Comparison of ENCODE assay signal across 30 mouse cellular contexts in genomic region chr1:31113466-31113865, GRCm38 (mm10).
DNase-seq lines count a peak whose midpoint lies in the region; ATAC-seq and TF ChIP-seq lines count a peak whose summit lies in the region.
"Had no signal": no experiment of that assay in that cellular context is flagged by ENCODE, and none has a peak within 500 bp of the region (broad histone marks: within the 10 kb centered on the region; RNA-seq: fewer than 3 reads in every experiment).

No protein-coding gene starts in this region.

- TF ChIP-seq POLR2A in kidney, adult 2 months (IDR thresholded peaks at IDR 0.05; ENCODE audit: low read depth, low read length) = no peak
- no peak for TF ChIP-seq POLR2A in liver, adult 2 months (IDR thresholded peaks at IDR 0.05; ENCODE audit: extremely low read depth, insufficient read depth, low read length)

- no peak for ATAC-seq in kidney, embryonic 16.5 days (ENCODE audit: low FRiP score, low TSS enrichment)
- ATAC-seq in liver, embryonic 11.5 days (replicated peaks; ENCODE audit: low FRiP score) = no peak
- no peak for ATAC-seq in granulocyte monocyte progenitor cell, adult 5-6 weeks (replicated peaks; ENCODE audit: poor library complexity, severe bottlenecking)
- ATAC-seq: forebrain, embryonic 16.5 days; hindbrain, embryonic 16.5 days; intestine, embryonic 15.5 days; Patski had no signal

- H3K79me2 ChIP-seq in liver, adult 2 months (ENCODE audit: control insufficient read depth, insufficient read depth, low read length) = no peaks in the 10 kb centered on the region

- H3K4me3 ChIP-seq in kidney, adult 2 months (ENCODE audit: insufficient read depth, low read depth, low read length) = no peak overlapping the region
- no peak overlapping the region for H3K4me3 ChIP-seq in kidney, embryonic 16.5 days (ENCODE audit: low read length)
- no peak overlapping the region for H3K4me3 ChIP-seq in liver, adult 2 months (ENCODE audit: insufficient read depth, low read depth, low read length)
- H3K4me3 ChIP-seq in liver, embryonic 11.5 days (ENCODE audit: low read depth, low read length) = no peak overlapping the region
- H3K4me3 ChIP-seq in brown adipose tissue, adult 24 weeks (ENCODE audit: insufficient read depth, low read depth, low read length) = no peak overlapping the region
- H3K4me3 ChIP-seq: embryonic facial prominence, embryonic 10.5 days; embryonic facial prominence, embryonic 13.5 days; erythroblast, embryonic 14.5 days; forebrain, embryonic 12.5 days; hindbrain, embryonic 12.5 days; intestine, embryonic 15.5 days had no signal

- peak; percentile 1 for DNase-seq in kidney, adult 2 months
- DNase-seq in liver, adult 2 months (ENCODE audit: extremely low read depth, low read depth, low spot score) = peak; percentile 75
- DNase-seq in liver, embryonic 11.5 days (ENCODE audit: low spot score) = no peak
- DNase-seq in adrenal gland, postnatal 14 days = peak; percentile 66
- DNase-seq in testis, postnatal 10 days (ENCODE audit: low spot score) = no peak
- DNase-seq: B cell, adult 2 months; cerebellum, adult 11 months; cerebellum, adult 2 months; cerebellum, postnatal 10 days; cerebellum, postnatal 36 days; embryo, embryonic 11 days; gastrocnemius, postnatal 10 days; gastrocnemius, postnatal 36 days; heart, adult 11 months; kidney, adult 11 months had no signal

- no peaks in the 10 kb centered on the region for H3K36me3 ChIP-seq in kidney, adult 2 months (ENCODE audit: control insufficient read depth, insufficient read depth, low read length)
- no peaks in the 10 kb centered on the region for H3K36me3 ChIP-seq in kidney, embryonic 16.5 days (ENCODE audit: insufficient read depth, low read length)
- no peaks in the 10 kb centered on the region for H3K36me3 ChIP-seq in liver, adult 2 months (ENCODE audit: control insufficient read depth, insufficient read depth, low read length)
- H3K36me3 ChIP-seq in liver, embryonic 11.5 days (ENCODE audit: control insufficient read depth, insufficient read depth, low read length) = no peaks in the 10 kb centered on the region
- H3K36me3 ChIP-seq: embryonic facial prominence, embryonic 10.5 days; embryonic facial prominence, embryonic 13.5 days; forebrain, embryonic 12.5 days; G1E; hindbrain, embryonic 12.5 days; intestine, embryonic 15.5 days had no signal

- no peak overlapping the region for H3K9ac ChIP-seq in kidney, embryonic 16.5 days (replicated peaks; ENCODE audit: low read length)
- no peak overlapping the region for H3K9ac ChIP-seq in liver, adult 2 months (ENCODE audit: low read depth, low read length)
- no peak overlapping the region for H3K9ac ChIP-seq in liver, embryonic 11.5 days (ENCODE audit: low read depth, low read length)
- H3K9ac ChIP-seq: embryonic facial prominence, embryonic 13.5 days; forebrain, embryonic 12.5 days; hindbrain, embryonic 12.5 days; intestine, embryonic 15.5 days had no signal

- H3K27ac ChIP-seq in kidney, adult 2 months (ENCODE audit: insufficient read depth, low read depth, low read length) = no peak overlapping the region
- H3K27ac ChIP-seq in kidney, embryonic 16.5 days (ENCODE audit: low read length) = no peak overlapping the region
- no peak overlapping the region for H3K27ac ChIP-seq in liver, adult 2 months (replicated peaks; ENCODE audit: insufficient read depth, low read depth, low read length)
- no peak overlapping the region for H3K27ac ChIP-seq in liver, embryonic 11.5 days (ENCODE audit: low read depth, low read length)
- H3K27ac ChIP-seq in brown adipose tissue, adult 24 weeks (replicated peaks; ENCODE audit: low read depth, low read length) = peak overlapping the region; percentile 83
- H3K27ac ChIP-seq: embryonic facial prominence, embryonic 10.5 days; embryonic facial prominence, embryonic 13.5 days; forebrain, embryonic 12.5 days; hindbrain, embryonic 12.5 days; intestine, embryonic 15.5 days had no signal

- H3K4me2 ChIP-seq in kidney, embryonic 16.5 days (replicated peaks; ENCODE audit: low read depth, low read length) = no peak overlapping the region
- H3K4me2 ChIP-seq in liver, embryonic 11.5 days = no peak overlapping the region
- H3K4me2 ChIP-seq: embryonic facial prominence, embryonic 13.5 days; forebrain, embryonic 12.5 days; heart, embryonic 11.5 days; hindbrain, embryonic 12.5 days; intestine, embryonic 15.5 days had no signal

- no peaks in the 10 kb centered on the region for H3K4me1 ChIP-seq in kidney, adult 2 months (ENCODE audit: control insufficient read depth, insufficient read depth, low read length)
- H3K4me1 ChIP-seq in kidney, embryonic 16.5 days (ENCODE audit: insufficient read depth, low read length) = no peaks in the 10 kb centered on the region
- H3K4me1 ChIP-seq in liver, adult 2 months (ENCODE audit: control insufficient read depth, insufficient read depth, low read length) = no peaks in the 10 kb centered on the region
- no peaks in the 10 kb centered on the region for H3K4me1 ChIP-seq in liver, embryonic 11.5 days (replicated peaks; ENCODE audit: control insufficient read depth, insufficient read depth, low read length)
- H3K4me1 ChIP-seq in brown adipose tissue, adult 24 weeks (ENCODE audit: control insufficient read depth, insufficient read depth, insufficient read length, low read length) = 0 out of 2 replicates have a peak, but pooled peaks cover 3% of the 10 kb centered on the region
- H3K4me1 ChIP-seq: embryonic facial prominence, embryonic 10.5 days; embryonic facial prominence, embryonic 13.5 days; forebrain, embryonic 12.5 days; hindbrain, embryonic 12.5 days; intestine, embryonic 15.5 days had no signal

- no peaks in the 10 kb centered on the region for H3K9me3 ChIP-seq in kidney, embryonic 16.5 days (ENCODE audit: low read length)
- H3K9me3 ChIP-seq in liver, embryonic 11.5 days (ENCODE audit: control insufficient read depth, low read length) = no peaks in the 10 kb centered on the region
- H3K9me3 ChIP-seq: embryonic facial prominence, embryonic 10.5 days; embryonic facial prominence, embryonic 13.5 days; forebrain, embryonic 12.5 days; G1E; hindbrain, embryonic 12.5 days; intestine, embryonic 15.5 days had no signal

- H3K27me3 ChIP-seq in kidney, adult 2 months (replicated peaks; ENCODE audit: control insufficient read depth, insufficient read depth, low read length) = no peaks in the 10 kb centered on the region
- no peaks in the 10 kb centered on the region for H3K27me3 ChIP-seq in kidney, embryonic 16.5 days (ENCODE audit: insufficient read depth, low read length)
- no peaks in the 10 kb centered on the region for H3K27me3 ChIP-seq in liver, adult 2 months (ENCODE audit: control insufficient read depth, insufficient read depth, low read length)
- H3K27me3 ChIP-seq in liver, embryonic 11.5 days (replicated peaks; ENCODE audit: control insufficient read depth, insufficient read depth, low read length) = no peaks in the 10 kb centered on the region
- H3K27me3 ChIP-seq: CH12.LX; embryonic facial prominence, embryonic 13.5 days; forebrain, embryonic 12.5 days; hindbrain, embryonic 12.5 days; intestine, embryonic 15.5 days; Patski had no signal

- 26% methylated on average over 4 of the region's 4 CpGs for WGBS in kidney, adult 2 months
- WGBS in kidney, embryonic 16.5 days = 31% methylated on average over 4 of the region's 4 CpGs
- 18% methylated on average over 4 of the region's 4 CpGs for WGBS in liver, adult 2 months
- 66% methylated on average over 4 of the region's 4 CpGs for WGBS in liver, embryonic 11.5 days

- no peak for TF ChIP-seq CTCF in kidney, adult 2 months (conservative IDR thresholded peaks at IDR 0.05; ENCODE audit: insufficient read depth, insufficient read length, low read depth, low read length)
- TF ChIP-seq CTCF in liver, adult 2 months (IDR thresholded peaks at IDR 0.05; ENCODE audit: low read depth, low read length) = no peak

Comparison
In these comparisons a context has a peak if more than half of its experiments do, and no peak if none do; other contexts are left out.
1. DNase-seq: peak in kidney, adult 2 months (single experiment), liver, adult 2 months (single experiment) and adrenal gland, postnatal 14 days (single experiment); none in liver, embryonic 11.5 days (single experiment) and testis, postnatal 10 days (single experiment).